Mouse (Mus musculus) embryonic facial prominence, embryonic 12.5 days (tissue): Measurements from ENCODE around the gene Gm7980. TPM values are rescaled to one million over a fixed set of nuclear protein-coding genes. Genes with fewer than 3 reads are reported as not detected.
"Not testable (repeated sequence)": the region's sequence is repeated elsewhere in the genome, so short reads cannot be mapped to it uniquely, and the experiment has no call there.

ENCODE experiments used
- ATAC-seq: fragments of 200-750 bp; cut with Nextera tagmentation; 2 replicates; pipeline ENCODE4 v1.8.0; 2017; ENCODE audit not compliant: insufficient number of reproducible peaks, insufficient read depth, low FRiP score, low TSS enrichment
- H3K27ac ChIP-seq: fragments of 300-500 bp; sonication (generic); 2 replicates; pipeline ENCODE4 v1.5.1; 2016; ENCODE audit warnings: mild to moderate bottlenecking
- H3K27me3 ChIP-seq: fragments of 300-500 bp; sonication (generic); 2 replicates; pipeline ENCODE4 v1.6.1; 2016; ENCODE audit warnings: mild to moderate bottlenecking, moderate library complexity
- H3K36me3 ChIP-seq: fragments of 300-500 bp; sonication (generic); 2 replicates; pipeline ENCODE4 v1.6.1; 2016; ENCODE audit warnings: mild to moderate bottlenecking
- H3K4me1 ChIP-seq: fragments of 300-500 bp; sonication (generic); 2 replicates; pipeline ENCODE4 v1.6.1; 2016
- H3K4me2 ChIP-seq: fragments of 300-500 bp; sonication (generic); replicated peaks from 2 replicates; pipeline ENCODE4 v1.6.1; 2016; ENCODE audit warnings: mild to moderate bottlenecking, moderate library complexity
- H3K4me3 ChIP-seq: fragments of 300-500 bp; sonication (generic); 2 replicates; pipeline ENCODE4 v1.5.1; 2016; ENCODE audit warnings: mild to moderate bottlenecking
- H3K9ac ChIP-seq: fragments of 300-500 bp; sonication (generic); 2 replicates; pipeline ENCODE4 v1.6.1; 2016; ENCODE audit warnings: mild to moderate bottlenecking, moderate library complexity
- H3K9me3 ChIP-seq: fragments of 300-500 bp; sonication (generic); 2 replicates; pipeline ENCODE4 v1.6.1; 2016; ENCODE audit warnings: mild to moderate bottlenecking, moderate library complexity
- WGBS: fragments of 180-500 bp; shearing (Covaris S2); methylation state at CpG from one replicate; pipeline ENCODE4 v1.1.7; 2016; 5-methylcytosine and 5-hydroxymethylcytosine counted together
- polyA plus RNA-seq: library from polyadenylated mRNA; unstranded; fragments of >200 nt; fragmentation: Nextera tagmentation; extraction: Ambion mirVana; gene quantifications from 2 replicates; pipeline ENCODE4 v1.2.1, GENCODE M21; 2016

The Gm7980 gene
- not detected in 2 replicates for polyA plus RNA-seq

- H3K4me2 ChIP-seq, H3K4me1 ChIP-seq, H3K9ac ChIP-seq, H3K9me3 ChIP-seq, H3K36me3 ChIP-seq, H3K4me3 ChIP-seq, H3K27me3 ChIP-seq, ATAC-seq, H3K27ac ChIP-seq: not testable (repeated sequence)
- no CpG with 5 or more reads among the region's 2 CpGs for WGBS
These were observed at the start of gene Gm7980 for GRCm38 (mm10) chr14:41907190-41907589. Gene Gm7980, minus strand, starts transcription at chr14:41907290.

DNA sequence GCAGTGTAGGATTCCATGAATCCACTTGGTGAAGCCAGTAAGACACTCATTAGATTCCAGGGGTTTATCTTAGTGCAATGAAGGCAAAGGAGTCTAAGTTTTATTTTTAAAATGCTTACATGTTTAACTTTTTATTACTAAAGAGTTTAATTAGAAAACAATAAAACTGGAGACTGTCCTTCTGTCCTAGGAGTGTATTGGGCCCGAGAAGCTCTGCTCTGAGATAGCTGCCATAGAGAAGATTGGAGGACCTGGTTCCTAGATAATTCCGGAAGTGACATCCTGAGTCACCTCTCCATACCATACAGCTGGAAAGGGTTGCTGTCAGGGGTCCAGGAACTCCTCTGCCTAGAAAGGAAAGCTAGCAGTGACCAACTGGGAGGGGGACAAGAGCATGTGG lies 36.6 kb upstream of the Gm7980 start, which contains the start of gene 1700024B05Rik:
1700024B05Rik (plus strand) TSS at position 301 of the 400 bp plus-strand sequence.
- H3K4me1 ChIP-seq, H3K4me2 ChIP-seq, H3K27me3 ChIP-seq, H3K9me3 ChIP-seq, H3K4me3 ChIP-seq, ATAC-seq, H3K36me3 ChIP-seq, H3K27ac ChIP-seq, H3K9ac ChIP-seq: not testable (repeated sequence)
- 86% methylated on average over 1 of the region's 2 CpGs for WGBS

DNA sequence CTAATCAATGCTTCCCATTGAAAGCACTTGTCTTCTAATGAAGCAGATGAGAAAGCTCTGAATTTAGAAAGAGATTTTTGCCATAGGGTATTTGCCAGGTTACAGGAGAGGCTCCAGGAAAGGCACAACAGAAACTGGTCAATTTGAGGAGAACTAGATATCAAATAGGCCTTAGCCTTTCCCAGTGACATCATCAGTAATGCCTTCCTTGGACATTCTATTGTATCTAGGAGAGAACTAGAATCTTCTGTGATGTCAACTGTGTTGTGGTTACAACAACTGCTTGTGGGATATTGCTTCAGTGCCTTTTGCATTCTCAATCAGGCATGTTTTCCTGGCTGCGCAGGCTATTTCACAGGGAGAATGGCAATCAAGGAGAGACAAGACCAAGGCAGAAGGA lies 17.6 kb upstream of the Gm7980 start, which contains the start of gene 1700049E17Rik1:
1700049E17Rik1 (plus strand) TSS at position 301 of the 400 bp plus-strand sequence.
- H3K9me3 ChIP-seq, H3K4me2 ChIP-seq, H3K27ac ChIP-seq, ATAC-seq, H3K9ac ChIP-seq, H3K27me3 ChIP-seq, H3K4me3 ChIP-seq, H3K36me3 ChIP-seq, H3K4me1 ChIP-seq: not testable (repeated sequence)
- no CpG with 5 or more reads among the region's 1 CpGs for WGBS

Other genes with a start within 250 kb of the Gm7980 start
- not detected in 2 replicates for gene Gm8068, start 205.4 kb downstream of the Gm7980 start, polyA plus RNA-seq
- gene Gm7929, start 156.7 kb downstream of the Gm7980 start, polyA plus RNA-seq, result not detected in 2 replicates
- gene Gm47189, start 134.8 kb downstream of the Gm7980 start, polyA plus RNA-seq, result not detected in 2 replicates
- not detected in 2 replicates for gene 1700049E17Rik1, start 17.7 kb upstream of the Gm7980 start, polyA plus RNA-seq
- gene 1700024B05Rik, start 36.7 kb upstream of the Gm7980 start, polyA plus RNA-seq, result not detected in 2 replicates
- not detected in 2 replicates for gene Gm6401, start 60.6 kb upstream of the Gm7980 start, polyA plus RNA-seq
- not detected in 2 replicates for gene Gm3543, start 76.0 kb upstream of the Gm7980 start, polyA plus RNA-seq
- gene Gm7951, start 210.1 kb upstream of the Gm7980 start, polyA plus RNA-seq, result not detected in 2 replicates